Mouse (Mus musculus) cerebral cortex, adult 2 months (tissue): ENCODE data around the gene Maip1.

Source experiments
- WGBS: fragments of 180-500 bp; shearing (Covaris S2); methylation state at CpG from one replicate; pipeline ENCODE4 v1.1.7; 2018; 5-methylcytosine and 5-hydroxymethylcytosine counted together

Maip1 gene

GRCm38 (mm10) chr1:57406187-57407151, at the start of gene Maip1, which contains the start of gene Tyw5:
Gene Maip1, plus strand, starts transcription at chr1:57406328.
Gene Tyw5, minus strand, starts transcription at chr1:57407101.
- under 1% methylated on average over 72 of the region's 72 CpGs for WGBS

DNA sequence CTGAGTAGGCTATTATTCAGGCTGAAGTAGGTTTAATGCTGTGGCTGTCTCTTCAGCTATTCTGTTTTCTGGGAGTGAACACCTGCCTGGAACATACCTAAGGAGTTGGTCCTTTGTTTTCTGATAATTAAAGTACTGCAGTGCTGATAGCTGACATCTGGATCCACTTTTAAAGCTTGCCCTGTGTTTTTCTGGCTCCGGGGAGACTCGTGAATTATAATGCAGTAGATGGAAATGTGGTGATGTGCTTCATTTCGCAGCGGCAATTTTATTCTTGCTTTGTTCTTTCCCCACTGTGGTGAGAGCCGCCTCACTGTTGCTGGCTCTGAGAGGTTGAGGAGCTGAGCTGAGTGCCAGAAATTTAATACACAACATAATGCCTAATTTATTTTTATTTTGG, 47.6 kb upstream of the Maip1 start:
- WGBS, result 61% methylated on average over 5 of the region's 5 CpGs

- 94% methylated on average over 3 of the region's 3 CpGs for WGBS
Observed at GRCm38 (mm10) chr1:57367446-57367845, 38.7 kb upstream of the Maip1 start.

DNA sequence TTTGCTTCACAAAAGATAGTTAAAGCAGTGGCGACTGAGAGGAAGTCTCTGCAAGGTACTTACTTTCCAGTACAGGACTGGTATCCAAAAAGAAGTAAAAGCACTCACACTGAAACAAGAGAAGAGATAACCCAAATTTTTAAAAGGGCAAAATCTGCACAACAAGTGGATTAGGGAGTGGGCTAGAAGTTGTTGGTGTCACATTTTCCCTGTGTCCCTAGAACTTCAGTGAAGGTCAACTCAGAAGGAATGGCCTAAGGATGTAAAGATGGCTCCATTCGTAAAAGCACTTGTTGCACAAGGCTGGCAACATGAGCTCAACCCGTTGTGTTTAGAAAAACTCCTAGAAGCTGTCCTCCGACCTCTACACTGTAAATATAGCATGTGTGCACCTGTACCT, 37.0 kb upstream of the Maip1 start:
- WGBS, result 88% methylated on average over 4 of the region's 4 CpGs

DNA sequence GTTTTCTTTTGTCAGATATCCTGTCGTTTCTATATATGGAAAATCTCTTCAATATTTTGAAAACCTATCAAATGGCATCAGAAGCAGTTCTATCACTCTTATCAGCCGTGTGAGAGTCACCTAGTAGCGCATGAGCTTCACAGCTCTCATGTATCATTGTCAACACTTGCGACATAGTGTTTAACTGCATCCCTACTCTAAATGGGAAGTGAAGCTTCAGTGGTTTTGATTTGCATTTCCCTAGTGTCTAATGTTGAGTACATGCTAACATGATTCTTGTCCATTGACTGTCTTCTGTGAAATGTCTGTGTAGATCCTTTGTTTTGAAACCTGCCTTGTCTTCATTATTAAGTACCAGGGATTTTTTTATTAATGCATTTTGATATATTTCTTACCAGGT, 35.7 kb upstream of the Maip1 start:
- 88% methylated on average over 4 of the region's 4 CpGs for WGBS

- WGBS, result 92% methylated on average over 2 of the region's 2 CpGs
Observed at GRCm38 (mm10) chr1:57375276-57375675, 30.9 kb upstream of the Maip1 start.

DNA sequence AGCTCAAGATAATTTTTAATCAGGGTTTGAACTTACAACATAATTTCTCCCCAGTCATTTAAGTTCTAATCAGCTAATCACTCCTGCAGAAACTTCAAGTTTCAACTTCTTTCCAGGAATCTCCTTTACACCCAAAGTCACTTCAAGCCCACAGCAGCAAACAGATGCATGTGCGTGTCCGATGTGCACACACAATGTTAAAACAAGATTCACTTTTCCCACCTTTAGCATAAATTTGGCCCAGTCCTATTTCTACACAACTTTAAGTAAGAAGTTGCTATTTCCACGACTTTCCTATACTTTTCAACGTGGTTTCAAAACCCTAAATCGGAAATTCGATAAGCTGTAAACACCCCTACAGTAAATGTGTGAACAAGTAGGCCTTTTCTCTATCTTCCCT, 29.3 kb upstream of the Maip1 start:
- WGBS, result 67% methylated on average over 6 of the region's 6 CpGs

DNA sequence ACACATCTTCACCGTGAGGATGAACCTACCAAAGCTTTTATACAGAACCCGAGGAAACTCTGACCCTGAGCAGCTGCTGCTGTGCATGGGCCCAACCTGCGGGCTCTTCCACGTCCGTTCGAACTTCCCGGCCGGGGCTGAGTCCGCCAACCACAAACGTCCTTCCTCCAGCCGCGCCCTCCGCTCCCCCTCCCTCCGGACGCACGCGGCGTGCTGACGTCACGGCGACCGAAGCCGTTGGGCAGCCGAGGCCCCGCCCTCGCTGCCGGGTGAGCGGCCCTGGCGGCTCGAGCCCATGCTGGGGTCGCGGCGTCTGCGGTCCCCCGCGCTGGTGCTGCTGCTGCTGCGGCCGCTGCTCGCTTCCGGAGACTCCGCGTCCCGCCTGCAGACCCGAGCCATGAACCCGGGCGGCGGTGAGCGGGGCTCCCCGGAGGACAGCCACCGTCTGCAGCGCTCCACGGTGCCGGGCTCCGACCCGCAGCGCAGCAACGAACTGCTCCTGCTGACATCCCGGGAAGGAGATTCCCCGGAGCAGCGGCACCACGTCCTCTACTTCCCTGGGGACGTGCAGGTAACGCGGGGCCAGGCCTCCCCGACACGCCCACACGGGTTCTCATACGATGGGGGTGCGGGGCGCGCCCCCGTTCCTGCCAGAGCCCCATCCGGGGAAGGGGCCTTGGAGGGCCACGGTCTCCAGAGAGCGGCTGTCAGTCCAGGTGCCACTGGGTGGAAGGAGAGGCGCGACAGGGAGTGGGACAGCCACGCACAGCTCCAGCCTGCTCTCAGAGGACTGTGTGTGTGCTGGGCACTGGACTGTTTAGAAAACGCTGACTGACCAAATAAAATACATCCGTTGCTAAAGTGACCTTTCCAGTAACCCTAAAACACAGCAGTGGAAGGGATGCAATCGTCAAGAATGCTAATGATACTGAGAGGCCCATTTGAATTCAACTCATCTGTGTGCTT, 28.5 kb upstream of the Maip1 start, which contains the start of gene 1700066M21Rik:
Gene 1700066M21Rik, plus strand, starts transcription at position 245 of the 966 bp plus-strand sequence.
- under 1% methylated on average over 81 of the region's 81 CpGs for WGBS

DNA sequence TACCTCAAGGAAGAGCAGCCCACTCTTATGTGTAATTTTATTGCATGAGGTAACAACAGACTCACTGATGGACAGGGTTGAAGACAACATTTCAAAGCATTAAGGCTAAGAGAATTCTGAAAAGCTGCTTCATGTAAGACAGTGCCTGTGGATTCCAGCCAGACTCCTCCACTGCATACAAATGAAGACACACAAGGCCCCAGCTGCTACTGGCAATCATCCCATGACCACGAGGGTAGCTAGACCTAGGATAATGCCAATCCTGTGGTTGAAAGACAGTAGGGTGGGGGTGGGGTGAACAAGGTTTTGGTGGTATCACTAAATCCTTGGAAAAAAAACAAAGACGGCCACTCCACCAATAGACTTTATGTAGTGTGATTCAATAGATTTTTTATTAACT, 18.3 kb upstream of the Maip1 start:
- 39% methylated on average over 2 of the region's 2 CpGs for WGBS

- 32% methylated on average over 8 of the region's 8 CpGs for WGBS
Observed at GRCm38 (mm10) chr1:57388402-57389155, 17.5 kb upstream of the Maip1 start.

DNA sequence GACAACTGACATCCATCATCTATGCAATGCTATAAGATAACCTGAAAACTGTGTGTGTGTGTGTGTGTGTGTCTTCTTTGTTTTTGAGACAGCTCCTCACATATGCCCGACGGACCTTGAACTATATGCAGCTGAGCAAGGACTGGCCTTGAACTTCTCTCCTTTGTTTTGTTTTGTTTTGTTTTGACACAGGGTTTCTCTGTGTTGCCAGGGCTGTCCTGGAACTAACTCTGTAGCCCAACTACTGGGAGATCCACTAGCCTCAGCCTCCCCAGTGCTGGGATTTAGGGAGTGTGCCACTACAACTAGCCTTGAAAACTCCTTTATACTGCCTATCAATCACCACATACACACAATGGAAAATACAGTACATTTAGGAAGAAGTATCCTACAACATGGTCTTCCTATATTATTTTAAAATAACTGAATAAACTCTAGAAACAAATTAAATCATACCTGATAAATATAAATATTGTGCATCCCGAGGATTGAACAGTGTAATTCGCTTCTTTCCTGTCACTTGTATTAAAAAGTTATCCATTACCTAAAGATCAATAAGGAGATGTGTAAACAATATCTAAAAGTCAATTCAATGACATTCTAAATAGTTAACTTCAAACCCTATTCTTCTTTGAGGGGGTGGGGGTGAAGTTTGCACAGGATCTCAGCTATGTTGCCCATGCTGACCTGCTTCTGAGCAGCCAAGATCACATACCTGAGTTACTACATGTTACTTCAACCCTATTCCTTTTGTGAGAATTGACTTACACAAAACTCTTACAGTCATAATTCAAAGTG, 14.9 kb upstream of the Maip1 start:
- 93% methylated on average over 4 of the region's 4 CpGs for WGBS

DNA sequence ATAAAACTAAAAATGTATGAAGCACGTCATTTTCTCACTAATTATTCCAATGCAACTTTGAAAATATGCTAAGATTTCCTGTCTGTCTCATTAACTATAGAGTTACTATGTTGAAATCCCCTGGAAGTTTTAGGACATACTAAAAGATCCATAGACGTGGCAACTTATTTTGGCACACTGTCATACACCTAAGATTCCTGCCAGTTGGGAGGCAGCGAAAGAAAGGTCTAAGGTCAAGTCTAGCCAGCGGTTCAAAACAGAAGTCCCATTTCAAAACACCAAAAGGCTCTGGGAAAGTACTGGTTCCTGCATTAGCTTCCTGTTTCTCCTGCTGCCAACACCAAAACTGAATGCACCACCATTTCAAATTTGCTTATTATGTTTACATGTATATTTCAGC, 13.7 kb upstream of the Maip1 start:
- WGBS, result 70% methylated on average over 4 of the region's 4 CpGs

- 50% methylated on average over 3 of the region's 3 CpGs for WGBS
Observed at GRCm38 (mm10) chr1:57394051-57394450, 12.1 kb upstream of the Maip1 start.

GRCm38 (mm10) chr1:57400321-57400720, 5.8 kb upstream of the Maip1 start:
- WGBS, result 77% methylated on average over 2 of the region's 2 CpGs

DNA sequence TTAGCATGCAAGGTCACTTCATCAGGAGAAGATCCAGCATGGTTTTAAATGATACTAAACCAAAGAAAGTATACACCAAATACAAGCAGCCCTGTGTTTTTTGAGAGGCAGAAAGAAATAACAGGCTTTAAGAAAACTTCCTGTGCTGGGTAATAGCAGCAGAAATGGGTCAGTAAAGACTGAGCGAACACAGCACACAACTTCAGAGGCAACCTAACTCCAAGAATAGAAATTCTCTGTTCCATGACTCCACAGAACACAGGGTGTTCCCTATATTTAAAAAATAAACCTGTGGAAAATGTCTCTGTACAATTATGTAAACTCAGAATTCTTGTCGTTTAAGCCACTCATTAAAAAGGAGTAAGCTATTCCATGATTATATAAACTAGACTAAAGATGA, 5.3 kb upstream of the Maip1 start:
- WGBS, result 46% methylated on average over 2 of the region's 2 CpGs

DNA sequence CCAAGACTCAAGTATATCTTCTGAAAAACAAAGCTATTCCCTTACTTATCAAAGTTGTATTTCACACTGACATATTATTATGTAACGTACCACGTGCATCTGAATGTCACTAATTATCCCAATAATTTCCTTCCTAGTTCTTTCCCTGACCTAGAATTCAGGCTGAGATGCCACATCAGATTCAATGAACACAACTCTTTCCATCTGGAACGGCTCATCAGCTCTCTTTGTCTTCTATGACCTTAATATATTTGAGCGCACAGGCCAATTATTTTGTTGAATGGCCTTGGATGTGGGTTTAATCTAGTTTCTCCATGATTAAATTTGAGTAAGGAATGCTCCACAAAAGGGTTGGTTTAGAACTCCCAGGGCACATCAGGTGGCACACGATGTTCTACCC, 4.0 kb upstream of the Maip1 start:
- WGBS, result 81% methylated on average over 5 of the region's 5 CpGs

- WGBS, result 84% methylated on average over 2 of the region's 2 CpGs
Observed at GRCm38 (mm10) chr1:57408994-57409393, 2.9 kb downstream of the Maip1 start.

GRCm38 (mm10) chr1:57413397-57413796, 7.3 kb downstream of the Maip1 start:
- 50% methylated on average over 2 of the region's 2 CpGs for WGBS

GRCm38 (mm10) chr1:57423696-57424095, 17.6 kb downstream of the Maip1 start:
- WGBS, result 4% methylated on average over 1 of the region's 1 CpGs
